Mouse (Mus musculus) E14TG2a.4 (cell line): ENCODE data around the gene Rhod.

ENCODE experiments used
- CTCF ChIP-seq: conservative IDR thresholded peaks from 2 replicates; pipeline ENCODE4 v1.5.1; 2014; ENCODE audit warnings: low read length
- NANOG ChIP-seq: IDR thresholded peaks from 2 replicates; pipeline ENCODE4 v1.6.1; 2014; ENCODE audit warnings: borderline replicate concordance, low read length, mixed read lengths
- POU5F1 ChIP-seq: IDR thresholded peaks from 2 replicates; pipeline ENCODE4 v1.6.1; 2014; ENCODE audit warnings: low read length, borderline replicate concordance

GRCm38 (mm10) chr19:4475224-4475925 lies 36.1 kb upstream of the Rhod start:
- TF ChIP-seq CTCF (no peak), POU5F1 (no peak), NANOG (no peak)
